Mouse (Mus musculus): ENCODE results near the gene Nfib. TPM values are rescaled to one million over a fixed set of nuclear protein-coding genes. Genes with fewer than 3 reads are reported as not detected.

The Nfib gene
- polyA plus RNA-seq, 1 experiment: 3.9 TPM

DNA sequence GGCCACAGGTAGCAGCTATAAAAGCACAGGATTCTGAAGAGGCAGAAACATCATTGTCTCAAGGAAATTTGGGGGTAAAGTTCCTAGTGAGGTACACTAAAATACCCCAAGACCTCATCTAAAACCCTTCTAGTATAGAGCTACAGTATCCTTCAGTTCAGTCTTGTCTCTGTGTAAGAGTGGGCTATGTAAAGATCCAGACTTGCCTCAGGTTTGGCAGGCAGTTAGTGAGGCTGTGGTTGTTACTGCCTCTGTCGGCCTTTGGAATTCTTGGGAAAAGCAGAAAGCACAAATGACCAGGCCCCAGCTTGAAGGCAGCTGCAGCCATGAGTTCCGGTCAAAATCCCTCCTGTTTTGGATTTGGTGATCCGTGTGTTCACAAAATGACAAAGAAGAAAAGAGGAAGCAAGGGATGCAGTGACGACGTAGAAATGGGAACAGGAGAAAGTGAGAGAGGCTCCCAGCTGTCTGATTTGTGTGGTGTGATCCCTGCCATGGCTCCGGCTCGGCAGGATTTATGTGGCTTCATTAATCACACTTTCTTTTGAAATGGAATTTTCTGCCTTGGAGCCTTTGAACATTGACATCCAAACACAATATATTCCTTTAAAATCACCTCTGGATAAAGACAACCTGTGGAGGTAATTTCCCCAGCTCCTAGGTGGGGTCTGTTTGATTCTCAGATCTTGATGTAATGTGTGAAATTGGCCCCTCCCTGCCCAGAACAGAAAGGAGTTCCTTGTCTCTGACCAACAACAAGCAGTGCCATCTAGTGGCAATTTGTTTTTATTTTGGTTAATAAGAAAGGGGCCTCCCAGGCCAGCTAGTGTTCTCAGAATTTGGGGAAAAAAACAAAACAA is 91.7 kb downstream of the Nfib start:
- H3K27ac ChIP-seq (ENCODE audit: control insufficient read depth, insufficient read depth, low read length): no peak overlapping the region
- H3K36me3 ChIP-seq (ENCODE audit: control insufficient read depth, insufficient read depth, low read length): no peaks in the 10 kb centered on the region
- H3K4me3 ChIP-seq (ENCODE audit: control insufficient read depth, insufficient read depth, low read length): no peak overlapping the region
- H3K27me3 ChIP-seq (ENCODE audit: control insufficient read depth, insufficient read depth, low read length): no peaks in the 10 kb centered on the region
- no peak for DNase-seq
- 82% methylated on average over 7 of the region's 7 CpGs for WGBS
- H3K4me1 ChIP-seq (replicated peaks; ENCODE audit: control insufficient read depth, insufficient read depth, low read length): no peaks in the 10 kb centered on the region
- TF ChIP-seq POLR2A (IDR thresholded peaks at IDR 0.05; ENCODE audit: control insufficient read depth, extremely low read depth, insufficient read depth, low read length, poor library complexity) (no peak), CTCF (IDR thresholded peaks at IDR 0.05; ENCODE audit: borderline replicate concordance, control insufficient read depth, extremely low read depth, insufficient read depth, low read length, poor library complexity) (no peak)

DNA sequence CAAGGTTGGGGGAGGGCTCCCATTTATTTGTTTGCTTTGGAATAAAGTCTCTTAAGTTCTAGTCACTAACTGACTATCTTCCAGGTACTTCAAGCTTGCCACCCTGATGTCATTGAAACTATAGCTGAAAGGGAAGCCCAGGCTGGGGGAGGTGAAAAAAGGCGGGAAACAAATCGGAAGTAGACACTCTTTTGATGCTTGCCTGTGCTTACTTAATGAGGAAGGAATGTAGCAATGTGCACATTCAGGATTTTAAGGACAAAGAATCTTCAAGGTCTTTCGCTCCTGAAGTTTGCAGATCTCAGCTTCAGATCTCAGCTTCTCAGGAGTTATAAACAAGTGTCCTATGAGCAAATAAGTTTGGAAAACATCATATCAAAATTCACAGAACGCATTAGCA is 95.9 kb downstream of the Nfib start:
- DNase-seq: no peak
- Histone ChIP-seq H3K4me1 (replicated peaks; ENCODE audit: control insufficient read depth, insufficient read depth, low read length) (no peaks in the 10 kb centered on the region), H3K27ac (ENCODE audit: control insufficient read depth, insufficient read depth, low read length) (no peak overlapping the region), H3K4me3 (ENCODE audit: control insufficient read depth, insufficient read depth, low read length) (no peak overlapping the region), H3K36me3 (ENCODE audit: control insufficient read depth, insufficient read depth, low read length) (no peaks in the 10 kb centered on the region), H3K27me3 (ENCODE audit: control insufficient read depth, insufficient read depth, low read length) (no peaks in the 10 kb centered on the region)
- TF ChIP-seq POLR2A (IDR thresholded peaks at IDR 0.05; ENCODE audit: control insufficient read depth, extremely low read depth, insufficient read depth, low read length, poor library complexity): no peak
- no peak for TF ChIP-seq CTCF (IDR thresholded peaks at IDR 0.05; ENCODE audit: borderline replicate concordance, control insufficient read depth, extremely low read depth, insufficient read depth, low read length, poor library complexity)
- WGBS: 90% methylated on average over 4 of the region's 4 CpGs

DNA sequence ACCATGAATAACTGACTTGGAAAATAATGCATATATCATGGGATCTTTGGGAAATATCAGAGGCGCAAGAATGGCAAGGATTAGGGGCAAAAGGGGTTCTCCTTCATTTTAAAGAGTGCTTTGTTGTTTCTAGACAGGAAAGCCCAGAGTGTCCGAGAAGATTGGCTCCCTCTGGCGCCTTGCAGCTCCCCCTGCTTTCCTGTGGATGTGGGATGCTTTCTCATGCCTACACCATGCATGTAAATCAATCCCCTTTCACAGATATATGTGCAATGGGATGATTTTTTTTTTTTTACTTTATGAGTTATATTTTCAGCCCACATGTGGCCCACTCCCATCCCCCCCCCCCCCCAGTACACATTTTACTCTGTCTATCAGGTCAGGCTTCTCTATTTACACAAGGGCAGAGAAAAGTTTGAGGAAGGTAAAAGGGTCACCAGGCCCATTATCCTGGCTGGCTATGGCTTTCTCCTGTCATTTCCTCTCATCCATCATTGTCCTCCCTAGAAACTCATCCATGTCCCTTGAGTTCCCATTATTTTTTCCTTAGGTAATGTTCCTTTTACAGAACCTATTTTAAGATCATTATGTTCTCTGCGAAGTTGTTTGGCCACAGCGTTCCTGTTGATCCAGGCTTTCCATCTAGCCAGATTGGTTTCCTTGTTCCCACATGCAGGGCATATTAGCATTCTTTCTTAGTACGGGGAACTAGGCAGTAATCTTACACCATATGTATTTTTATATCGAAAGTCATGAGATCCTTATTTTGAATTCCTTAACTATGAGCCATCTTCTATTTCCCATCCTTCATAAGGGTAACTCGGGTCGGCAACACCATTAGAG is 96.6 kb downstream of the Nfib start:
- Histone ChIP-seq H3K27me3 (ENCODE audit: control insufficient read depth, insufficient read depth, low read length) (no peaks in the 10 kb centered on the region), H3K27ac (ENCODE audit: control insufficient read depth, insufficient read depth, low read length) (no peak overlapping the region), H3K4me1 (replicated peaks; ENCODE audit: control insufficient read depth, insufficient read depth, low read length) (no peaks in the 10 kb centered on the region), H3K4me3 (ENCODE audit: control insufficient read depth, insufficient read depth, low read length) (no peak overlapping the region), H3K36me3 (ENCODE audit: control insufficient read depth, insufficient read depth, low read length) (no peaks in the 10 kb centered on the region)
- no peak for DNase-seq
- TF ChIP-seq CTCF (IDR thresholded peaks at IDR 0.05; ENCODE audit: borderline replicate concordance, control insufficient read depth, extremely low read depth, insufficient read depth, low read length, poor library complexity) (no peak), POLR2A (IDR thresholded peaks at IDR 0.05; ENCODE audit: control insufficient read depth, extremely low read depth, insufficient read depth, low read length, poor library complexity) (no peak)
- WGBS: 89% methylated on average over 9 of the region's 9 CpGs

DNA sequence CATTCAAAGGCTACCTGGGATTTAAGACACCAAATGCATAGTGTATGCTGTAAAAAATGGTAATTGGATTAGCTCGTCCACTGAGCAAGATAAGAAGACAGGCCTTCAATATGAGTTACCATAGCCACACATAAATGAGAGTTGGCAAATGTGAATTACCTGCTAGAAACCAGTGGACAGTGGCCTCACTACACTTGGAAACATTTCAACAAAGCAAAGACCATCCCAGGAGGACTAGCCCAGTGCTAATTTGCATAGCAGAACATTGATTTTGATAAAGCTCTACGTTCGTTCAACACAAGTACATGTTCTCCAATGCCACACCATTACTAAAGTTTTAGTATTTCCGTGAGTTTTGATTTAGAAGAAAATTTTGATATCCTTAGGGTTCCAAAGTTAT is 98.3 kb downstream of the Nfib start:
- 93% methylated on average over 4 of the region's 4 CpGs for WGBS
- no peaks in the 10 kb centered on the region for H3K36me3 ChIP-seq (ENCODE audit: control insufficient read depth, insufficient read depth, low read length)
- TF ChIP-seq CTCF (IDR thresholded peaks at IDR 0.05; ENCODE audit: borderline replicate concordance, control insufficient read depth, extremely low read depth, insufficient read depth, low read length, poor library complexity): no peak
- no peak for TF ChIP-seq POLR2A (IDR thresholded peaks at IDR 0.05; ENCODE audit: control insufficient read depth, extremely low read depth, insufficient read depth, low read length, poor library complexity)
- DNase-seq: no peak
- H3K27ac ChIP-seq (ENCODE audit: control insufficient read depth, insufficient read depth, low read length): no peak overlapping the region
- no peaks in the 10 kb centered on the region for H3K4me1 ChIP-seq (replicated peaks; ENCODE audit: control insufficient read depth, insufficient read depth, low read length)
- H3K27me3 ChIP-seq (ENCODE audit: control insufficient read depth, insufficient read depth, low read length): no peaks in the 10 kb centered on the region
- H3K4me3 ChIP-seq (ENCODE audit: control insufficient read depth, insufficient read depth, low read length): no peak overlapping the region

DNA sequence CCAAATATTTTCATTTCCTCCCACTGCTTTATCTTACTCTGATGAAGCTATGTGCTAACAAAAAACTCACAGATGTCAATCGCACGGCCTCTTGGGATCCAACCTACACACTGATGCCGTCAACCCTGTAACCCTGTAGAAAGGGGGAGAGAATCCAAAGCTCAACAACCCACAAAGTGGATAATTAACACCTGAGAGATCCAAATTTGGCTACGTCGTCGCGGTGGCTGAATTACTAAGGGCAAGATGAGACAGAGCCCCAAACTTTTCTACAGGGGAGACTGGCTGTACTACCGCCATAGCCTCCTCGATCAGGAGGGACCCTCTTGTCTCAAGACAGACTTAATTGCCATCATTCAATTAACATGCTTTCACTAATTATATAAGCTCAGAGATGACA is 99.2 kb downstream of the Nfib start:
- Histone ChIP-seq H3K36me3 (ENCODE audit: control insufficient read depth, insufficient read depth, low read length) (no peaks in the 10 kb centered on the region), H3K4me3 (ENCODE audit: control insufficient read depth, insufficient read depth, low read length) (no peak overlapping the region), H3K4me1 (replicated peaks; ENCODE audit: control insufficient read depth, insufficient read depth, low read length) (no peaks in the 10 kb centered on the region), H3K27ac (ENCODE audit: control insufficient read depth, insufficient read depth, low read length) (no peak overlapping the region), H3K27me3 (ENCODE audit: control insufficient read depth, insufficient read depth, low read length) (no peaks in the 10 kb centered on the region)
- 96% methylated on average over 9 of the region's 9 CpGs for WGBS
- no peak for DNase-seq
- no peak for TF ChIP-seq CTCF (IDR thresholded peaks at IDR 0.05; ENCODE audit: borderline replicate concordance, control insufficient read depth, extremely low read depth, insufficient read depth, low read length, poor library complexity)
- no peak for TF ChIP-seq POLR2A (IDR thresholded peaks at IDR 0.05; ENCODE audit: control insufficient read depth, extremely low read depth, insufficient read depth, low read length, poor library complexity)

GRCm38 (mm10) chr4:82605034-82605784 is 100.3 kb downstream of the Nfib start:
- no peaks in the 10 kb centered on the region for H3K27me3 ChIP-seq (ENCODE audit: control insufficient read depth, insufficient read depth, low read length)
- WGBS: 91% methylated on average over 14 of the region's 14 CpGs
- H3K4me1 ChIP-seq (replicated peaks; ENCODE audit: control insufficient read depth, insufficient read depth, low read length): no peaks in the 10 kb centered on the region
- H3K36me3 ChIP-seq (ENCODE audit: control insufficient read depth, insufficient read depth, low read length): no peaks in the 10 kb centered on the region
- H3K4me3 ChIP-seq (ENCODE audit: control insufficient read depth, insufficient read depth, low read length): no peak overlapping the region
- H3K27ac ChIP-seq (ENCODE audit: control insufficient read depth, insufficient read depth, low read length): no peak overlapping the region
- TF ChIP-seq POLR2A (IDR thresholded peaks at IDR 0.05; ENCODE audit: control insufficient read depth, extremely low read depth, insufficient read depth, low read length, poor library complexity) (no peak), CTCF (IDR thresholded peaks at IDR 0.05; ENCODE audit: borderline replicate concordance, control insufficient read depth, extremely low read depth, insufficient read depth, low read length, poor library complexity) (no peak)
- DNase-seq: no peak

Measured in thymus, adult 2 months (tissue).